Mouse (Mus musculus) midbrain, postnatal 0 days (tissue): ENCODE measurements at regions not wholly inside any gene's neighbourhood (a gene's known extent, or its start where the extent isn't known, plus 50 kb on each side); places are given as distances from the start of the nearest gene placed in this dataset.

Source experiments
- ATAC-seq: fragments of 200-750 bp; cut with Nextera tagmentation; 2 replicates; pipeline ENCODE4 v1.8.0; 2017; ENCODE audit warnings: moderate number of reproducible peaks, mild to moderate bottlenecking, moderate TSS enrichment, moderate library complexity; ENCODE audit not compliant: low FRiP score
- DNase-seq: peaks from one replicate; pipeline ENCODE4 v3.0.0-alpha.2; 2015; ENCODE audit warnings: low spot score
- H3K27ac ChIP-seq: fragments of 300-500 bp; sonication (generic); 2 replicates; pipeline ENCODE4 v1.5.1; 2014; ENCODE audit warnings: low read depth, mild to moderate bottlenecking, low read length, mixed read lengths
- H3K27me3 ChIP-seq: fragments of 300-500 bp; sonication (generic); 2 replicates; pipeline ENCODE4 v1.6.1; 2014; ENCODE audit warnings: low read length, control low read depth, mixed read lengths; ENCODE audit not compliant: insufficient read depth
- H3K36me3 ChIP-seq: fragments of 300-500 bp; sonication (generic); 2 replicates; pipeline ENCODE4 v1.6.1; 2014; ENCODE audit warnings: low read length, control low read depth, mixed read lengths; ENCODE audit not compliant: insufficient read depth
- H3K4me1 ChIP-seq: fragments of 300-500 bp; sonication (generic); 2 replicates; pipeline ENCODE4 v1.6.1; 2014; ENCODE audit warnings: mild to moderate bottlenecking, control low read depth, antibody characterized with exemption, low read length, mixed read lengths; ENCODE audit not compliant: insufficient read depth
- H3K4me2 ChIP-seq: fragments of 300-500 bp; sonication (generic); 2 replicates; pipeline ENCODE4 v1.6.1; 2014; ENCODE audit warnings: low read depth, mild to moderate bottlenecking, low read length, mixed read lengths; ENCODE audit not compliant: poor library complexity, severe bottlenecking
- H3K4me3 ChIP-seq: fragments of 300-500 bp; sonication (generic); 2 replicates; pipeline ENCODE4 v1.5.1; 2014; ENCODE audit warnings: low read depth, mild to moderate bottlenecking, low read length, moderate library complexity
- H3K9ac ChIP-seq: fragments of 300-500 bp; sonication (generic); replicated peaks from 2 replicates; pipeline ENCODE4 v1.6.1; 2014; ENCODE audit warnings: mild to moderate bottlenecking, low read length, moderate library complexity, mixed read lengths; ENCODE audit not compliant: poor library complexity, severe bottlenecking
- H3K9me3 ChIP-seq: fragments of 300-500 bp; sonication (generic); 2 replicates; pipeline ENCODE4 v1.6.1; 2016; ENCODE audit warnings: low read length, control low read depth
- CTCF ChIP-seq: IDR thresholded peaks from 2 replicates; pipeline ENCODE4 v1.5.1; 2016; ENCODE audit warnings: antibody characterized with exemption, mild to moderate bottlenecking
- WGBS: fragments of 180-500 bp; shearing (Covaris S2); extraction: QIAGEN DNeasy Blood & Tissue Kit; methylation state at CpG from one replicate; pipeline ENCODE4 v1.1.7; 2014; 5-methylcytosine and 5-hydroxymethylcytosine counted together

DNA sequence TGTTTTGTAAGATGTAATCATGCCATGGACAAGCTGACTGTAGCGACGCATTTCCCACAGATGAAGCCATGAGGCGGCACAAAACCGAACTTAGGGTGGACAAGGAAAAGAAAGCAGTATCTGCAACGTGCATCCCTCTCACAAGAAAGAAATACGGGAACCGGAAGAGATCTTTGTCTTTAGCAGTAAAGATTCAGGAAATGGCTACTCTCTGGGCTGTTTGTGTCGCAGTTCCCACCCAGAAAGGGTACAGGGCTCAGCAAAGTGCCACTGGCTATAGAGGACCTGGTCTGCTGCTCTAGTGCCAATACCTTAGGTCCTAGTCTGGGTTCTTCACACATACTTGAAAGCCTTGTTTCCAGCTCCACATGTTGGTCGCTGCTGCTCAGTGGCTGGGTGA is 131.1 kb upstream of the Mki67 start:
- Histone ChIP-seq H3K9me3 (no peaks in the 10 kb centered on the region), H3K27me3 (peaks cover 2% of the 10 kb centered on the region; the same call in 1 of the 2 replicates), H3K4me1 (no peaks in the 10 kb centered on the region), H3K4me2 (no peak overlapping the region), H3K36me3 (no peaks in the 10 kb centered on the region), H3K27ac (no peak overlapping the region), H3K4me3 (no peak overlapping the region), H3K9ac (no peak overlapping the region)
- no peak for ATAC-seq
- no peak for TF ChIP-seq CTCF
- WGBS = 47% methylated on average over 9 of the region's 9 CpGs
- DNase-seq = no peak

DNA sequence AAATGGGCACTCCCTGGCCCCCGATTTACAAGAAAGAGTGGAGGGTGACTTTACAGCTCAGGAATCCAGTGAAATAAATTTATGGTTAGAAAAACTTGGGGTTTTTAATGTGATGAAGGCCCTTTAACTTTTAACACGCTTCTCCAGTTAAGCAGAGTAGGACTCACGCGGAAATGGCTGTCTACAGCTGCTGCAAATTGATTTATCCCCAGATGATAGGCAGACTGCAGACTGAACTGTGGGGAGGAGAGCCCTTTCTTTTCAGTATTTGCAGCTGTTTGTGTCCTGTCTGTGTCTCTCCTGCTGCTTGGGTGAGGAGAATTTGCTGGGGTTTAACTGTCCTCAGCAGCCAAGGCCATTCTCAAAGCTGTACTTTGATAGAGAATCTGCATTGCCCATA is 132.0 kb upstream of the Mki67 start:
- WGBS = 76% methylated on average over 4 of the region's 4 CpGs
- Histone ChIP-seq H3K36me3 (no peaks in the 10 kb centered on the region), H3K4me2 (no peak overlapping the region), H3K9me3 (no peaks in the 10 kb centered on the region), H3K27me3 (peaks cover 3% of the 10 kb centered on the region; the same call in 1 of the 2 replicates), H3K27ac (no peak overlapping the region), H3K4me3 (no peak overlapping the region), H3K9ac (no peak overlapping the region), H3K4me1 (no peaks in the 10 kb centered on the region)
- ATAC-seq (no peak), DNase-seq (no peak)
- no peak for TF ChIP-seq CTCF

DNA sequence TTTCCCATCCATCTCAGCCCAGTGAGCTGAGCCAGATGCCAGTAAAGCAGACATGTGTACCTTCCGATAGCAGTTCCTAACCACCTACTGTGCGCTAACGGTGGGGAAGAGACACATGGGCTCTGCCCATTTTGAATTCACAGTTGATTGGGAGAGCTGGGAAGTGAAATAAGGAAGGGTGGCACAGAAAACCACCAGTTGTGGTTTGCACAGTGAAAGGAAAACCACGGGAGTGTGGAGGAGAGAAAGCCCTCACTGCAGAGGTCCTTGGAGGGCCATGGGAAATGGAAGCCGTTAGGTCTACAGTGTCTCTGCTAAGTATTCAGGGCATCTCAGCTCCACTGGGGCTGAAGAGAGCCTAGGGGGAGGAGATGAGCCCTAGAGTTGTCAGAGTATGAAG is 132.7 kb upstream of the Mki67 start:
- WGBS = 77% methylated on average over 5 of the region's 5 CpGs
- Histone ChIP-seq H3K9me3 (no peaks in the 10 kb centered on the region), H3K27ac (no peak overlapping the region), H3K27me3 (peaks cover 3% of the 10 kb centered on the region; the same call in 1 of the 2 replicates), H3K9ac (no peak overlapping the region), H3K4me1 (peaks cover 4% of the 10 kb centered on the region; the same call in 1 of the 2 replicates), H3K4me2 (no peak overlapping the region), H3K36me3 (no peaks in the 10 kb centered on the region), H3K4me3 (no peak overlapping the region)
- TF ChIP-seq CTCF = no peak
- ATAC-seq (no peak), DNase-seq (no peak)

GRCm38 (mm10) chr7:135853127-135853813 is 137.1 kb upstream of the Mki67 start:
- peak overlapping the region; percentile 46; the same call in 1 of the 2 replicates for H3K9ac ChIP-seq
- peak; percentile 26 for TF ChIP-seq CTCF
- peak; percentile 54 for DNase-seq

GRCm38 (mm10) chr7:135853814-135854324 is 137.7 kb upstream of the Mki67 start:
- TF ChIP-seq CTCF = no peak
- H3K4me3 ChIP-seq = peak overlapping the region; percentile 30
- peak overlapping the region; percentile 67 for H3K4me2 ChIP-seq
- H3K27me3 ChIP-seq = peaks cover 3% of the 10 kb centered on the region; the same call in 1 of the 2 replicates
- no peak for DNase-seq
- H3K4me1 ChIP-seq = peaks cover 4% of the 10 kb centered on the region; the same call in 1 of the 2 replicates
- H3K9me3 ChIP-seq = no peaks in the 10 kb centered on the region
- peak overlapping the region; percentile 46; the same call in 1 of the 2 replicates for H3K9ac ChIP-seq
- 13% methylated on average over 10 of the region's 10 CpGs for whole genome bisulfite sequencing
- no peaks in the 10 kb centered on the region for H3K36me3 ChIP-seq
- ATAC-seq = no peak
- H3K27ac ChIP-seq = no peak overlapping the region

More at GRCm38 (mm10) chr7:135853127-135853813, 137.1 kb upstream of the Mki67 start:
- peak; percentile 72; the same call in 1 of the 2 replicates for ATAC-seq
- H3K36me3 ChIP-seq = no peaks in the 10 kb centered on the region
- 9% methylated on average over 20 of the region's 39 CpGs for WGBS
- peaks cover 3% of the 10 kb centered on the region; the same call in 1 of the 2 replicates for H3K27me3 ChIP-seq
- H3K4me3 ChIP-seq = peak overlapping the region; percentile 30
- no peak overlapping the region for H3K27ac ChIP-seq
- H3K4me1 ChIP-seq = peaks cover 4% of the 10 kb centered on the region; the same call in 1 of the 2 replicates
- H3K4me2 ChIP-seq = peak overlapping the region; percentile 67
- no peaks in the 10 kb centered on the region for H3K9me3 ChIP-seq

GRCm38 (mm10) chr7:135860288-135860687 is 144.1 kb upstream of the Mki67 start:
- H3K9me3 ChIP-seq = no peaks in the 10 kb centered on the region

More at GRCm38 (mm10) chr7:135860288-135860687, 144.1 kb upstream of the Mki67 start:
- Histone ChIP-seq H3K9ac (no peak overlapping the region), H3K4me2 (no peak overlapping the region), H3K4me3 (no peak overlapping the region), H3K36me3 (no peaks in the 10 kb centered on the region), H3K27ac (no peak overlapping the region), H3K27me3 (no peaks in the 10 kb centered on the region), H3K4me1 (peaks cover 7% of the 10 kb centered on the region; the same call in 1 of the 2 replicates)
- no peak for TF ChIP-seq CTCF
- DNase-seq (no peak), ATAC-seq (no peak)
- 81% methylated on average over 4 of the region's 4 CpGs for WGBS
